In the genomic region with DNA sequence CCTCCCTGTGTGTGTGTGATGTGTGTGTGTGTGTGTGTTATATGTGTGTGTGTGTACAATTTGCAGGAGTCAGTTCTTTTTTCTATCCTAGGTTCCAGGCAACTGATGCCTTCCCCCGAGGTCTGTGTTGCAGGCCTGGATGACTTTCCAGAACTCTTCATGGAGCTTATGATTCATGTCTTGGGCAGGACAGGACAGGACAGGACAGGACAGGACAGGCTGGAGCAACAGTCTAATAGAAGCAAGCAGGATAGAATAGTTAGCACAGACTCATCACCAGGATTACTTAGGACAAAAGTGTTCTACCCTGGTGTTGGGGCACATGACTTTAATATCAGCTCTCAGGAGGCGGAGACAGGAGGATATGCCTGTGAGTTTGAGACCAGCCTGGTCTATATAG, we compare ENCODE assay signal across 12 mouse cellular contexts.
"Had no signal": no experiment of that assay in that cellular context is flagged by ENCODE, and none has a peak within 500 bp of the region (broad histone marks: within the 10 kb centered on the region; RNA-seq: fewer than 3 reads in every experiment).

No protein-coding gene starts in this region.

- DNase-seq: left cerebral cortex, postnatal 4 days; liver; liver, embryonic 13.5 days; liver, postnatal 0 days; lung, adult 18-20 months; lung, adult 2 months; lung, embryonic 14.5 days; lung, postnatal 10 days; lung, postnatal 14 days; lung, postnatal 36 days; lung, postnatal 4 days; midbrain, embryonic 14.5 days had no signal
